Mouse (Mus musculus) bone marrow, adult 2 months (tissue): ENCODE measurements around the gene Gm10282.

Source experiments
- CTCF ChIP-seq: fragments of 200-500 bp; IDR thresholded peaks from 2 replicates; pipeline ENCODE4 v1.5.1; 2011; ENCODE audit warnings: low read length, control low read depth; ENCODE audit not compliant: control insufficient read depth, insufficient read depth
- POLR2A ChIP-seq: fragments of 200-500 bp; IDR thresholded peaks from 2 replicates; pipeline ENCODE4 v1.6.1; 2011; ENCODE audit warnings: low read depth, mild to moderate bottlenecking, control low read depth, low read length, borderline replicate concordance; ENCODE audit not compliant: control insufficient read depth

GRCm38 (mm10) chr8:72334144-72334641 lies 29.1 kb upstream of the Gm10282 start:
- TF ChIP-seq CTCF = no peak
- no peak for TF ChIP-seq POLR2A
